Mouse (Mus musculus) G1E (cell line): ENCODE results near the gene Best3. TPM values are rescaled to one million over a fixed set of nuclear protein-coding genes. Genes with fewer than 3 reads are reported as not detected.

Experiments used
- ATAC-seq: 2 replicates; pipeline ENCODE4 v1.8.0; 2016; ENCODE audit warnings: mild to moderate bottlenecking; ENCODE audit not compliant: insufficient number of reproducible peaks, poor library complexity, low FRiP score, severe bottlenecking; ENCODE audit errors: extremely low read depth
- DNase-seq: peaks from one replicate; pipeline ENCODE4 v3.0.0; 2012; ENCODE audit warnings: low spot score
- H3K27me3 ChIP-seq: 2 replicates; pipeline ENCODE4 v1.6.1; 2012; ENCODE audit warnings: mild to moderate bottlenecking, low read length, inconsistent platforms; ENCODE audit not compliant: insufficient read depth
- H3K36me3 ChIP-seq: replicated peaks from 2 replicates; pipeline ENCODE3; 2012; ENCODE audit warnings: mild to moderate bottlenecking, inconsistent platforms
- H3K4me1 ChIP-seq: 2 replicates; pipeline ENCODE4 v1.6.1; 2012; ENCODE audit warnings: low read depth, low read length, inconsistent platforms, mixed read lengths; ENCODE audit not compliant: insufficient read depth
- H3K4me3 ChIP-seq: 2 replicates; pipeline ENCODE4 v1.5.1; 2012; ENCODE audit warnings: low read depth, mild to moderate bottlenecking, inconsistent platforms, low read length, moderate library complexity, mixed read lengths
- H3K9me3 ChIP-seq: replicated peaks from 2 replicates; pipeline ENCODE4 v1.6.1; 2012; ENCODE audit warnings: inconsistent platforms
- CTCF ChIP-seq: IDR thresholded peaks from 2 replicates; pipeline ENCODE4 v1.5.1; 2012; ENCODE audit warnings: low read depth, low read length, inconsistent platforms, mixed read lengths
- GATA1 ChIP-seq: IDR thresholded peaks from 2 replicates; pipeline ENCODE4 v1.6.1; 2012; ENCODE audit warnings: borderline replicate concordance, low read length, inconsistent platforms, mixed read lengths
- GATA2 ChIP-seq: IDR thresholded peaks from 2 replicates; pipeline ENCODE4 v1.6.1; 2012; ENCODE audit warnings: low read depth, low read length, inconsistent platforms, borderline replicate concordance
- POLR2AphosphoS5 ChIP-seq: IDR thresholded peaks from 2 replicates; pipeline ENCODE4 v1.6.1; 2012; ENCODE audit warnings: low read depth, low read length, inconsistent platforms; ENCODE audit not compliant: insufficient replicate concordance
- TAL1 ChIP-seq: conservative IDR thresholded peaks from 2 replicates; pipeline ENCODE4 v1.6.1; 2012; ENCODE audit warnings: low read depth, low read length, inconsistent platforms, mixed read lengths
- polyA plus RNA-seq: library from polyadenylated mRNA; stranded (reverse); fragments of >175 nt; gene quantifications from 2 replicates; pipeline ENCODE4 v1.2.3, GENCODE M21; 2012
- total RNA-seq, 2 experiments: library from RNA; stranded (forward) in 1 of 2; stranded (reverse) in 1 of 2; fragments of 200-1000 nt in 1 of 2; fragments of >200 nt in 1 of 2; fragmentation: Nextera tagmentation in 1 of 2; gene quantifications; 2 replicates each; pipeline ENCODE4 v1.2.3; 2014 to 2017

Best3 gene
- total and polyA plus RNA-seq, 3 experiments, result not detected

DNA sequence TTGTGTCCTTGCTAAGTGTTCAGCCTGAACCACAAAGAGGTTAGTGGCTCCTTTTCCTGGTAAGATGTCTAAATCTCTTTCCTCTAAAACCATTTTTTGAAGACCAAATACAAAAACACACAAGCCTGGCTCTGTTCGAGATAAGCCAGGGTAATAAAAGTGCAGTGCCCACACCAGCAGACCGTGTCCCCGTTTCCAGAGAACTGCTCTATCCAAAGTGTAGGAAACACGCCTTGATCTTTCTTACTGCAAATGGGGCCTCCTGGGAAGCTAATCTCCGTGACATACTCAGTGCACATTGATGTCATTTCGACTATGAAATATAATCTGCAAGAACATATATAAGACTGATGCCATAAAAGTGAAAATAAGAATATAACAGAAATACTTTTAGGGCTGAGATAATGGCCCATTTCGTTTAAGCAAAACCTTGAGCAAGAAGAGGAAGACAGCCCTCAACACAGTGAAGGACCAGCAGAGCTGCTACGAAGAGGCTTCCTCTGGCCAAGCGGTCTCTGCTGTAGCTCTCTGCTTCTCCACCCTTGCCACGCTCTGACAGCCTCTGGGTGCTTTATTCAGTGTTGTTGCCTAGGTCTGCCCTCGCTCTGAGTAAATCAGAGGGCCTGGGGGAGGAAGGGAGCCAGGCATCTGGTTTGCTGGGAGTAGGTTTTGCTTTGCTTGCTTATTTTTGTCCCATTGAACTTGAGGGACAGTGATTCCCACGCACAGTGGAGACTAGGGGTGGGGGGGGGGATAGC, 19.8 kb downstream of the Best3 start:
- no peaks in the 10 kb centered on the region for H3K4me1 ChIP-seq
- no peak for TF ChIP-seq POLR2AphosphoS5
- no peak for TF ChIP-seq TAL1
- no peak for TF ChIP-seq GATA1
- no peak for TF ChIP-seq GATA2
- TF ChIP-seq CTCF, result no peak
- ATAC-seq (no peak), DNase-seq (no peak)
- H3K36me3 ChIP-seq, result no peaks in the 10 kb centered on the region
- H3K4me3 ChIP-seq, result no peak overlapping the region
- peaks cover 6% of the 10 kb centered on the region for H3K27me3 ChIP-seq
- no peaks in the 10 kb centered on the region for H3K9me3 ChIP-seq

- H3K9me3 ChIP-seq, result no peaks in the 10 kb centered on the region
- no peaks in the 10 kb centered on the region for H3K36me3 ChIP-seq
- no peak for DNase-seq
- H3K27me3 ChIP-seq, result no peaks in the 10 kb centered on the region
- H3K4me1 ChIP-seq, result no peaks in the 10 kb centered on the region
- H3K4me3 ChIP-seq, result no peak overlapping the region
- no peak for ATAC-seq
- TF ChIP-seq TAL1 (no peak), GATA2 (no peak), GATA1 (no peak), POLR2AphosphoS5 (no peak), CTCF (no peak)
These were observed 23.6 kb downstream of the Best3 start for GRCm38 (mm10) chr10:117009691-117010090.

GRCm38 (mm10) chr10:117011047-117011446, 24.9 kb downstream of the Best3 start:
- Histone ChIP-seq H3K27me3 (no peaks in the 10 kb centered on the region), H3K4me3 (no peak overlapping the region), H3K4me1 (no peaks in the 10 kb centered on the region), H3K36me3 (no peaks in the 10 kb centered on the region), H3K9me3 (no peaks in the 10 kb centered on the region)
- ATAC-seq (no peak), DNase-seq (no peak)
- TF ChIP-seq TAL1, result no peak
- TF ChIP-seq GATA1, result no peak
- TF ChIP-seq GATA2, result no peak

GRCm38 (mm10) chr10:117013689-117014390, 27.7 kb downstream of the Best3 start:
- no peak for DNase-seq

DNA sequence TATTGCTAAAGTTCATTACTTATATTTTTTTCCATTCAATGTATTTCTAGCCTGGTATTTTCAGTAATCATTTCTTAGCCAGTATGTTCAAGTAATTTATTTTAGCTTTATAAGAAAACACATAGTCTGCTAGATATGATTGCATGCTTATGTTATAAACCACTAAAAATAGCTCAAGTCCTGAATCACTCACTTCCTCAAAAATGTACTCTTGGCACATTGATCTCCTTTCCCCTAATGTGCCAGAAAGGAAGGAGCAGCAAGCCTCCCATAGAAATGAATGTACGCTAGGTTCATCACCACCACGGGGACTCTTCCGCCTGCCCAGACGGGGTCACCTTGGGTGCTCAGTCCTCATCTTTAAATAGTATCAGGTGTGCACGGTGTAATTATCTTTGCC, 28.5 kb downstream of the Best3 start:
- DNase-seq (no peak), ATAC-seq (no peak)
- Histone ChIP-seq H3K4me1 (no peaks in the 10 kb centered on the region), H3K27me3 (0 out of 2 replicates have a peak, but pooled peaks cover 3% of the 10 kb centered on the region), H3K9me3 (peaks cover 8% of the 10 kb centered on the region), H3K4me3 (no peak overlapping the region), H3K36me3 (no peaks in the 10 kb centered on the region)
- no peak for TF ChIP-seq CTCF
- TF ChIP-seq POLR2AphosphoS5, result no peak
- TF ChIP-seq GATA1, result no peak
- no peak for TF ChIP-seq TAL1
- TF ChIP-seq GATA2, result no peak

More at GRCm38 (mm10) chr10:117013689-117014390, 27.7 kb downstream of the Best3 start:
- H3K4me3 ChIP-seq, result no peak overlapping the region
- no peaks in the 10 kb centered on the region for H3K36me3 ChIP-seq
- ATAC-seq, result no peak
- H3K27me3 ChIP-seq, result no peaks in the 10 kb centered on the region
- H3K9me3 ChIP-seq, result peaks cover 8% of the 10 kb centered on the region
- H3K4me1 ChIP-seq, result no peaks in the 10 kb centered on the region
- TF ChIP-seq TAL1, result no peak
- TF ChIP-seq GATA1, result no peak
- TF ChIP-seq CTCF, result no peak
- no peak for TF ChIP-seq GATA2
- no peak for TF ChIP-seq POLR2AphosphoS5

- Histone ChIP-seq H3K4me3 (no peak overlapping the region), H3K36me3 (no peaks in the 10 kb centered on the region), H3K4me1 (no peaks in the 10 kb centered on the region), H3K9me3 (peaks cover 8% of the 10 kb centered on the region), H3K27me3 (peaks cover 9% of the 10 kb centered on the region; the same call in 1 of the 2 replicates)
- DNase-seq (no peak), ATAC-seq (no peak)
- TF ChIP-seq GATA2 (no peak), POLR2AphosphoS5 (no peak), GATA1 (no peak), TAL1 (no peak), CTCF (no peak)
These were observed 32.2 kb downstream of the Best3 start for GRCm38 (mm10) chr10:117018281-117018840.
